ENCODE assay signal across 8 mouse cellular contexts in genomic region chr2:118536553-118536952, GRCm38 (mm10). TPM values are rescaled to one million over a fixed set of nuclear protein-coding genes. Genes with fewer than 3 reads are reported as not detected.
DNase-seq lines count a peak whose midpoint lies in the region; ATAC-seq lines count a peak whose summit lies in the region.

No protein-coding gene starts in this region.

- no peak overlapping the region for H3K27ac ChIP-seq in forebrain, embryonic 15.5 days (replicated peaks)

- no peaks in the 10 kb centered on the region for H3K36me3 ChIP-seq in forebrain, embryonic 15.5 days

- H3K4me1 ChIP-seq in forebrain, embryonic 15.5 days = peaks cover 28% of the 10 kb centered on the region

- H3K9me3 ChIP-seq in forebrain, embryonic 15.5 days = no peaks in the 10 kb centered on the region

- ATAC-seq in forebrain, embryonic 15.5 days (replicated peaks) = no peak

- no peak overlapping the region for H3K4me2 ChIP-seq in forebrain, embryonic 15.5 days (replicated peaks)

- no peaks in the 10 kb centered on the region for H3K27me3 ChIP-seq in forebrain, embryonic 15.5 days

- peak; percentile 47 for DNase-seq in cerebellum, adult 11-12 months
- DNase-seq in cerebellum, adult 8-10 months = no peak
- DNase-seq in adipocyte (ENCODE audit: low spot score) = peak; percentile 89
- DNase-seq in gastrocnemius, postnatal 25 days = peak; percentile 51
- DNase-seq in kidney, postnatal 36 days = peak; percentile 78 to 81
- peak; percentile 67 for DNase-seq in testis, postnatal 14 days (ENCODE audit: low spot score)
- DNase-seq in thymus, postnatal 10 days (ENCODE audit: low spot score in 2 of 2) = no peak

- WGBS in forebrain, embryonic 15.5 days = 64% methylated on average over 8 of the region's 8 CpGs

- H3K4me3 ChIP-seq in forebrain, embryonic 15.5 days = no peak overlapping the region

- H3K9ac ChIP-seq in forebrain, embryonic 15.5 days (replicated peaks) = no peak overlapping the region

RNA-seq across cellular contexts. Expression of gene Bmf, which starts 12.9 kb away (rescaled TPM):
- 1 to 10 TPM; 3.4 to 4.7 TPM for total RNA-seq in gastrocnemius, postnatal 25 days (2021)
- 1.3 and 1.8 TPM in 2 replicates for polyA plus RNA-seq in forebrain, embryonic 15.5 days (2015; fragmentation: Nextera tagmentation; extraction: Ambion mirVana)

RNA-seq across cellular contexts. Expression of gene Srp14, which starts 57.0 kb away (rescaled TPM):
- total RNA-seq in gastrocnemius, postnatal 25 days (2021) = 100 to 1,000 TPM; 129 to 134 TPM
- 332 and 333 TPM in 2 replicates for polyA plus RNA-seq in forebrain, embryonic 15.5 days (2015; fragmentation: Nextera tagmentation; extraction: Ambion mirVana)

Comparison
In these comparisons a context has a peak if more than half of its experiments do, and no peak if none do; other contexts are left out.
1. DNase-seq: peak in cerebellum, adult 11-12 months (single experiment), adipocyte (single experiment), gastrocnemius, postnatal 25 days (single experiment), kidney, postnatal 36 days (2 of 2) and testis, postnatal 14 days (single experiment); none in cerebellum, adult 8-10 months (single experiment) and thymus, postnatal 10 days (0 of 2).